Mouse (Mus musculus): ENCODE data around the gene Sall4. TPM values are rescaled to one million over a fixed set of nuclear protein-coding genes. Genes with fewer than 3 reads are reported as not detected.
"Not testable (repeated sequence)": the region's sequence is repeated elsewhere in the genome, so short reads cannot be mapped to it uniquely, and the experiment has no call there.

The Sall4 gene
- polyA plus RNA-seq, 1 experiment from 2014 or later = not detected

DNA sequence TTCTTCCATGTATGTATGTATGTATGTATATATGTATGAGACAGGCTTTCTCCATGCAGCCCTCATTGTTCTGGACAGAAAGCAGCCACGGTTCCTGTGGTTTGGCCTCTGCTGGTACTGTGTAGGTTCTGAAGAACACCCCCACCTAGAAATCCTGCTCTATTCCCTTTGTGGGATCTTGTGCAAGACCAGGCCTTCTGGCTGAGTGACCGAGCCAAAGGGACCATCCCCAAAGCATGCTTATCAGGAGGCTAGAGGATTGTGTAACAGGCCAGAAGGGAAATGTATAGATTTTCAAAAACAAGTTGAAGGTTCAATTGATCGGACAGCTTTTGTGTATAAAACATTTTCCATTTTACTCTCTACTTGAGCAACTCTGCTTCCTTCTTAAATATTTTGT lies 8.5 kb upstream of the Sall4 start:
- no peak for DNase-seq (ENCODE audit: low read depth, low spot score)
- no peaks in the 10 kb centered on the region for H3K27me3 ChIP-seq
- POLR2A ChIA-PET = no interaction called here
- in situ Hi-C loops (cut with MboI; ENCODE audit: low pct_unique_long_range_greater_than_20kb) = no loop called here
- CTCF ChIA-PET = no interaction called here
- TF ChIP-seq CTCF (IDR thresholded peaks at IDR 0.05) = no peak
- ATAC-seq = no peak

DNA sequence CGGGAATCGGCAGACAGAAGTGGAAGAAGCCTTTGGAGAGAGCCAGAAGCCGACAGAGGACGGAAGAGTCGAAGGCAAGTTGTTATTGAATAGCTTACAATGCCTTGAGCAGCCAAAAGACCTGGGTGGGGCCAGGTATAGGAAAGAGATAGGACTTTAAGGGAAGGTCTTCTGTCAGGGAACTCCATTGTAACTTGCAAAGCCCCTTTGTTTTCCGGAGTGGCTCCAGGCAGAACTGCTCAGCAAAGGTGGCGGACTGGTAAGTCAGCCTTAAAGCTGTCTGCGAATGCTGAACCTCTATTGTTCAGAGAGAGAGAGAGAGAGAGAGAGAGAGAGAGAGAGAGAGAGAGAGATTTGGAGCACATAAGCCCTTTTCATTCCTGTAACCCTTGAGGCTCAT lies 1.5 kb upstream of the Sall4 start:
- TF ChIP-seq CTCF (IDR thresholded peaks at IDR 0.05) = no peak
- ChIA-PET POLR2A (no interaction called here), CTCF (no interaction called here)
- in situ Hi-C loops (cut with MboI; ENCODE audit: low pct_unique_long_range_greater_than_20kb) = loop anchor here (10.0 kb wide), 1 partner anchor 106 kb away; no protein-coding TSS in a partner anchor
- DNase-seq (ENCODE audit: low read depth, low spot score) = no peak
- peaks cover 53% of the 10 kb centered on the region for H3K27me3 ChIP-seq
- no peak for ATAC-seq

DNA sequence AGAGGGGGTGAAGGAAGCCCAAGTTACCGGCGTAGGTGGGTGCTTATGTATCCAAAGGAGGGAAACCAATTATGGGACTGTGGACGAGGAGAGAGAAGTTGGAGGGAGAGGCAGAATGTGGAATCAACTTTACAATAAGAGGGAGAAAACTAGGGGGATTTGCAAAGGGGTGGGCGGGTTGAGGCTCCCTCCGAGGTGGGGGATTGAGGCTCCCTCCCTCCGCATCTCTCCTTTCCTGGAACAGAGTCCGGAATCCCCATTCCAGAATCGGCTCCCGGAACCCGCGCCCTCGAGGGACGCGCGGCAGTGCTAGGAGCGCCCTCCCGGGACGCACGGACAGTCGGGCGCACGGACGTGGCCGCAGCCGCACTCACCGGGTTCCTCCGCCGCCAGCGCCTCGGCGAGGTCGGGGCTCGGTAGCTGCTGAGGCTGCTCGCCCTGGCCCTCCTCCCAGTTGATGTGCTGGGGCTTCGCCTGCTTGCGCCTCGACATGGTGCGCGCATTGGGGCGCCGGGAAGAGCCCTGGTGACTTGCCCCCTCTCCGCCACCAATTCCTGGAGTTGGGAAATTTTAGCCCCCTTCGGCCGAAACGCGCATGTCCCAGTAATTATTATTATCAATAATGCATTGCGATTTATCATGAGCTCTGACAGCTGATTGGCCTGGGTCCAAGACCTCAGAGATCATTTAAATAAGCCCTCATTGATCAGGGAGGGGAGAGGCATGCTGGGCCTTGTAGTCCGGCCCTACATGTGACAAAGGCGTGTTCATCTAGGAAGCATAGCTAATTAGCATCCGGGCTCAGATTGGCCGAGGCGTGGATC lies 993 bp downstream of the Sall4 start:
- CTCF ChIA-PET = no interaction called here
- POLR2A ChIA-PET = no interaction called here
- DNase-seq (ENCODE audit: low read depth, low spot score) (no peak), ATAC-seq (no peak)
- no peak for TF ChIP-seq CTCF (IDR thresholded peaks at IDR 0.05)
- peaks cover 71% of the 10 kb centered on the region for H3K27me3 ChIP-seq
- in situ Hi-C loops (cut with MboI; ENCODE audit: low pct_unique_long_range_greater_than_20kb) = loop anchor here (10.0 kb wide), 1 partner anchor 108 kb away; no protein-coding TSS in a partner anchor

DNA sequence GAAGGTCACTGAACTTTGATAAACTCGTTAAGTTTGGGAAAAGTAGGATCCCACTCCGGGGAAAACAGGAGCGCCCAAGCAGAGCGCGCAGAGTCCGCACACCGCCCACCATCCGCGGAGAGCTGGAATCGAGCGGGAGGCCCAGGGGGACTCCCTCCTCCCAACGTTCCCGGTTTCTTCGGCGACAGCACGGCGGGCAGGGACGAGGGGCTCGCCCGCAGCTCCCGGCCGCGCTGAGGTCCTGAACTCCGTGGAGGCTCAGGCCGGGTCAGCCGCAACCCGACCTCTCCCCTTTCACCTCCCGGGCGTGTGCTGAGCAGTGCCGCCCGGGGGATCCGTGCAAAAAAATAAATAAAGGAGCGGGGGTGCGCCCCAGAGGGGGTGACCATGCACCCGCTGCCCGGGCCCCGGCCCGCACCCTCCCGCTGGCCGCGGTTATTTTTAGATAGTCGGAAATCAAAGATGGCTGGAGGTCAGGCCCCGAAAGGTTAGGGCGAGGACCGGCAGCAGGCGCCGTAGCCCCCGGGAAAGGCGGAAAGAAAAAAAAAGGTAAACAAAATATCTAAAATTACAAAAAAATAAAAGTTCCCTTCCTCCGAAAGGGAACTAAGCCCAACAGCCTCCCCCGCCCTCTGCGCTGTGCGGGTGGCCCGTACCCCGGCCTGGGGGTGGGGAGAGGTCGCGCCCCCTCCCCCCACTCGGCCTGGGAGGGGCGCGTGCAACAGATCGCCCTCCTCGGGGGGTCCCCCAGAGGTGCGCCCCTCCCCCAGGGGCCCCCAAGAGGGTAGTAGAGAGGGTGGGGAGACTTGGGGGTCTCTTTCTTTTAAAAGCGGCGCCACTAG lies 1.8 kb downstream of the Sall4 start:
- DNase-seq (ENCODE audit: low read depth, low spot score) = no peak
- POLR2A ChIA-PET = no interaction called here
- no peak for TF ChIP-seq CTCF (IDR thresholded peaks at IDR 0.05)
- CTCF ChIA-PET = no interaction called here
- ATAC-seq = no peak
- in situ Hi-C loops (cut with MboI; ENCODE audit: low pct_unique_long_range_greater_than_20kb) = loop anchor here (10.0 kb wide), 1 partner anchor 109 kb away; no protein-coding TSS in a partner anchor
- peaks cover 74% of the 10 kb centered on the region for H3K27me3 ChIP-seq

DNA sequence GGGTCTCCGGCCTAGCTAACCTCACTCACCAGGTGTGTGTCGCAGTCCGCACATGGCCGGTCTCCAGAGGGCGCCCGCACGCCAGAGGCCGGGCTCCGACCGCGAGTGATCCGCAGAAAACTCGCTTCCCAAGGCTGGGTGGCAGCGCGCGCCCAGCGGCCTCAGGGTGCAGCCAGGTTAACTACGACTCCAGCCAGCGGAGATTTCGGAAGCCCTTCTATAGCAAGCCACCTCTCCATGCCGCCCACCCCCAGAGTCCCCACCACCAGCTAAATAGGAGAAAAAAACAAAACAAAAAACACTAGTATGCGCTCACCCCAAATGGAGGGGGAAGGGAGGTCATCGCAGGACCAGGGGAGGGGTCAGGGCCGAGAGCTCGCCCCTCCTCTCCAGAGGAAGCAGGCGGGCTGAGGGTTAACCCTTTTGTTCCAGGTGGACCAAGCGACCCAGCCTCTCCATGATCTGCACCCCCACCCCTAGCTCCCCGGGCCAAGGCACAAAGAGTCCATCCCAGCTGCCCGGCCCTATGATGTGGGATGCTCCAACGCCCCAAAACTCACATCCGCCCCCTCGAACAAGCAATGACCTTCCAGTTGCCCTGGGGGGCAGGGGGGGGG lies 2.6 kb downstream of the Sall4 start:
- ChIA-PET POLR2A (no interaction called here), CTCF (no interaction called here)
- in situ Hi-C loops (cut with MboI; ENCODE audit: low pct_unique_long_range_greater_than_20kb) = loop anchor here (10.0 kb wide), 1 partner anchor 110 kb away; no protein-coding TSS in a partner anchor
- ATAC-seq = no peak
- peak; percentile 73 for TF ChIP-seq CTCF (IDR thresholded peaks at IDR 0.05)
- peaks cover 74% of the 10 kb centered on the region for H3K27me3 ChIP-seq
- no peak for DNase-seq (ENCODE audit: low read depth, low spot score)

DNA sequence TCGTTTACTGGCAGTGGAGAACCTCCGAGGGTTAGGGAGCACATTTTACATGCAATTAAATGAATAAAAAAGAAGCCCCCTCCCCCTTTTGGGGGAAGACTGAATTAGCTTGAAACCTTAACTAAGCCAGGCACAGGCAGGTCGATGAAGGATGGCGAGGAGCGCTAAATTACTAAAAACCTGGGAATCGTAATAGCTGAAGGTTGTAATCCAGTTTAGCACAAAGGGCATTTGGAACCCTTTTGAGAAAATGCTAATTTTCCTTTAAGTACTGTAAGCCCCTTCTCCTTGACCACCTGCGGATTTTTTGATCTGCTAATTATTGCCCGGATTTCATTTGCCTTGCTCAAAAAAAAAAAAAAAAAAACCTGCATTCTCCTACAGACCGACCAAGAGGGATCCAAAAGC lies 3.3 kb downstream of the Sall4 start:
- ChIA-PET CTCF (interaction anchor here (1.2 kb wide), 1 partner anchor 117 kb away, joined by 3 read pairs; no protein-coding TSS in a partner anchor), POLR2A (no interaction called here)
- TF ChIP-seq CTCF (IDR thresholded peaks at IDR 0.05) = no peak
- no peak for DNase-seq (ENCODE audit: low read depth, low spot score)
- H3K27me3 ChIP-seq = peaks cover 68% of the 10 kb centered on the region
- ATAC-seq = no peak
- in situ Hi-C loops (cut with MboI; ENCODE audit: low pct_unique_long_range_greater_than_20kb) = loop anchor here (10.0 kb wide), 1 partner anchor 110 kb away; no protein-coding TSS in a partner anchor

DNA sequence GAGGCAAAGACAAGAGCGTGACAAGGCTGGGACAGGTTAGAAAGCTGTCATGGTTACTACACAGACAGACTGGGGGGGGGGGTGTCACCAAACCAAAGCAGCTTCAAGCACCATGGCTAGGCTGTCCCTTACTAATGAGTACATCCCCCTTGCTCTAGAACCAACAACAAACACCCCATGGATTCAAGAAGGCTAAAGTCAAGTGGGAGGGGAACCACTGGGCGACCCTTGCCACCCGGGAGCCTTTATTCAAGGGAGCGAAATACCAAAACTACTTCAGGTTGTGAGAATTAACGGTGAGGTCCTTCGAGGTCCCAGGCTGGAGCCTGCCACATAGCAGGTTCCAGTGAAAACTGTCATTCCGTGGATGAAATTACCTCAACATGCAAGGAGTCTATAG lies 4.0 kb downstream of the Sall4 start:
- peaks cover 63% of the 10 kb centered on the region for H3K27me3 ChIP-seq
- in situ Hi-C loops (cut with MboI; ENCODE audit: low pct_unique_long_range_greater_than_20kb) = loop anchor here (10.0 kb wide), 1 partner anchor 111 kb away; no protein-coding TSS in a partner anchor
- no peak for TF ChIP-seq CTCF (IDR thresholded peaks at IDR 0.05)
- CTCF ChIA-PET = interaction anchor here (1.2 kb wide), 1 partner anchor 118 kb away, joined by 3 read pairs; no protein-coding TSS in a partner anchor
- POLR2A ChIA-PET = no interaction called here
- DNase-seq (ENCODE audit: low read depth, low spot score) (no peak), ATAC-seq (no peak)

DNA sequence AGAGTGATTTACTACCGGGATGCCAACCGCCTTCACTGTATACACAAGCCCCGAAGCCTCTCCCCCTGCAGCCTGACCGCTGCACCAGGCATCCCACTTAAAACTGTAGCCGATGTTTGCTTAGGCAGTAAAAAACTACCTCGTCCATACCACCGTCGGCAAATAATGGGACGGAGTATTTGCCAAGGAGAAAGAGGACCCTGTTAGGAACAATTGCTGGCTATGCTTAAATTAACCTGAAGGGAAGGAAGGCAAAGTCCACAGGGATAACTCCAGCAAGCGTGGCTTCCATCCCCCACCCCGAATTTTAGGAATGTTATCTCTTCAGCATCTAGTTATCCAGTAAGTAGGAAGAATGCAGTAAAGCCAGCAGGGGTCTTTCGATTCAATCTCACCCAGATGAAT lies 5.3 kb downstream of the Sall4 start:
- in situ Hi-C loops (cut with MboI; ENCODE audit: low pct_unique_long_range_greater_than_20kb) = loop anchor here (10.0 kb wide), 1 partner anchor 112 kb away; no protein-coding TSS in a partner anchor
- TF ChIP-seq CTCF (IDR thresholded peaks at IDR 0.05) = no peak
- peaks cover 51% of the 10 kb centered on the region for H3K27me3 ChIP-seq
- ATAC-seq (no peak), DNase-seq (ENCODE audit: low read depth, low spot score) (no peak)
- ChIA-PET POLR2A (no interaction called here), CTCF (no interaction called here)

DNA sequence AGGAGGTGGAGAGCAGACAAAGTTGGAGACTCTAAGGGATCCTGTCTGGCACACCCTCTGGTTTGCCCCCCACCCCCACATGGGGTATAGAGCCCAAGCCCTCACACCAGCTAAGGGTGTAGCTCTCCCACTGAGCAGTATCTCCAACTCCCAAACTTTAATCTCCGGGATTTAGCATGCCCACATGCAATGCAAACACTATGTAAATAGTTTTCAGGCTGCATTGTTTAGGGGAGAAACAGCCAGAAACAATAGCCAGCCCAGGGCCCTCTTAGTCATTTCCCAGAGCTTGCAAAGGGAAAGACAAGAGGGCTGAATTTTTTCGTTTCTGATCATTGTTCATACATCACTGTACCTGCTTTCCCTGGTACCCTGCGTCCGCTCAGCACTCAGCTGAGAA lies 5.8 kb downstream of the Sall4 start:
- ChIA-PET CTCF (no interaction called here), POLR2A (no interaction called here)
- TF ChIP-seq CTCF (IDR thresholded peaks at IDR 0.05) = no peak
- no peak for ATAC-seq
- in situ Hi-C loops (cut with MboI; ENCODE audit: low pct_unique_long_range_greater_than_20kb) = loop anchor here (10.0 kb wide), 1 partner anchor 113 kb away; no protein-coding TSS in a partner anchor
- peaks cover 46% of the 10 kb centered on the region for H3K27me3 ChIP-seq
- no peak for DNase-seq (ENCODE audit: low read depth, low spot score)

DNA sequence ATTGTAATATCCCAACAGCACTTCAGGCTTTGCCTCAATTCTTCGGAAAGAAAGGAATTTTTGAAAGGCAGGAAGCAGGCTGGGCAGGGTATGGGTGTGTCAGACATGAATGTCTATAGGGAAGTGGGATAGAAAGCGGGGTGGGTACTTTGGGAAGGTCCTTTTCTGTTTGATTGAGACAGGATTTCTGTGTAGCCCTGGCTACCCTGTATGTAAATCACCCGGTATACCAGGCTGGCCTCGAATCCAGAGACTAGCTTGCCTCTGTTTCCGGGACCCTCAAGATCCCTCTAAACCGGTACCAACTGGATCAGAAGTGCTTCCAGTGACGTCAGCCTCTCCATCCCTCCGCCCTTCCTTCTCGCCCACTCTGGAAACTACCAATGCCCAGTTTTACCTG lies 6.6 kb downstream of the Sall4 start:
- peaks cover 43% of the 10 kb centered on the region for H3K27me3 ChIP-seq
- POLR2A ChIA-PET = no interaction called here
- no peak for ATAC-seq
- in situ Hi-C loops (cut with MboI; ENCODE audit: low pct_unique_long_range_greater_than_20kb) = loop anchor here (10.0 kb wide), 1 partner anchor 114 kb away; no protein-coding TSS in a partner anchor
- no peak for DNase-seq (ENCODE audit: low read depth, low spot score)
- CTCF ChIA-PET = interaction anchor here (1.0 kb wide), 1 partner anchor 24 kb away, joined by 3 read pairs; no protein-coding TSS in a partner anchor
- no peak for TF ChIP-seq CTCF (IDR thresholded peaks at IDR 0.05)

DNA sequence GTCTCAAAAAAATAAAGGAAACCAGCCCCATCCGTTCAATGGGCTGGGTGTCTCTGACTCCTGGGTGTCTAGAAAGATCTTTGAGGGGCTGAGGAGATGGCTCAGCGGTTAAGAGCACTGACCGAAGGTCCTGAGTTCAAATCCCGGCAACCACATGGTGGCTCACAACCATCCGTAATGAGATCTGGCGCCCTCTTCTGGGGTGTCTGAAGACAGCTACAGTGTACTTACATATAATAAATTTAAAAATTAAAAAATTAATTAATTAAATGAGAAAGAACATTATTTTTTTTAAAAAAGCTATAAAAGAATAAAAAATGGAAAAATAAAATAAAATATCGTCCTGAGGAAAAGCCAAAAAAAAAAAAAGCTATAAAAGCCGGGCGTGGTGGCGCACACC lies 23.3 kb downstream of the Sall4 start:
- in situ Hi-C loops (cut with MboI; ENCODE audit: low pct_unique_long_range_greater_than_20kb); POLR2A ChIA-PET; DNase-seq (ENCODE audit: low read depth, low spot score); ATAC-seq; H3K27me3 ChIP-seq: not testable (repeated sequence)
- CTCF ChIA-PET = interaction anchor here (0.9 kb wide), 2 partner anchors 13 to 139 kb away, joined by 3 to 4 read pairs; no protein-coding TSS in a partner anchor

All from Patski (cell line).